ENCODE assay signal across 1 mouse cellular context in genomic region chr1:74512999-74513398, GRCm38 (mm10). TPM values are rescaled to one million over a fixed set of nuclear protein-coding genes. Genes with fewer than 3 reads are reported as not detected.
"Had no signal": no experiment of that assay in that cellular context is flagged by ENCODE, and none has a peak within 500 bp of the region (broad histone marks: within the 10 kb centered on the region; RNA-seq: fewer than 3 reads in every experiment).

No protein-coding gene starts in this region.

RNA-seq across cellular contexts. Expression of gene Plcd4, which starts 29.7 kb away (rescaled TPM):
- polyA plus RNA-seq: erythroblast, embryonic 14.5 days had no signal
